Mouse (Mus musculus) neural tube, embryonic 12.5 days (tissue): Measurements from ENCODE around the gene Htra2. TPM values are rescaled to one million over a fixed set of nuclear protein-coding genes. Genes with fewer than 3 reads are reported as not detected.

Source experiments
- ATAC-seq: fragments of 200-750 bp; cut with Nextera tagmentation; 2 replicates; pipeline ENCODE4 v1.8.0; 2017; ENCODE audit warnings: low read depth, mild to moderate bottlenecking, moderate TSS enrichment, moderate library complexity; ENCODE audit not compliant: low FRiP score
- H3K27ac ChIP-seq: fragments of 300-500 bp; sonication (generic); 2 replicates; pipeline ENCODE4 v1.5.1; 2016
- H3K27me3 ChIP-seq: fragments of 300-500 bp; sonication (generic); replicated peaks from 2 replicates; pipeline ENCODE4 v1.6.1; 2016; ENCODE audit warnings: mild to moderate bottlenecking
- H3K36me3 ChIP-seq: fragments of 300-500 bp; sonication (generic); 2 replicates; pipeline ENCODE4 v1.6.1; 2016; ENCODE audit warnings: mild to moderate bottlenecking
- H3K4me1 ChIP-seq: fragments of 300-500 bp; sonication (generic); 2 replicates; pipeline ENCODE4 v1.6.1; 2016
- H3K4me2 ChIP-seq: fragments of 300-500 bp; sonication (generic); replicated peaks from 2 replicates; pipeline ENCODE4 v1.6.1; 2016; ENCODE audit warnings: mild to moderate bottlenecking
- H3K4me3 ChIP-seq: fragments of 300-500 bp; sonication (generic); 2 replicates; pipeline ENCODE4 v1.5.1; 2016
- H3K9ac ChIP-seq: fragments of 300-500 bp; sonication (generic); 2 replicates; pipeline ENCODE4 v1.6.1; 2016; ENCODE audit warnings: mild to moderate bottlenecking
- H3K9me3 ChIP-seq: fragments of 300-500 bp; sonication (generic); 2 replicates; pipeline ENCODE4 v1.6.1; 2016; ENCODE audit warnings: mild to moderate bottlenecking
- WGBS: fragments of 180-500 bp; shearing (Covaris S2); methylation state at CpG from one replicate; pipeline ENCODE4 v1.1.7; 2016; 5-methylcytosine and 5-hydroxymethylcytosine counted together
- polyA plus RNA-seq: library from polyadenylated mRNA; unstranded; fragments of >200 nt; fragmentation: Nextera tagmentation; extraction: Ambion mirVana; gene quantifications from 2 replicates; pipeline ENCODE4 v1.2.1, GENCODE M21; 2016

Htra2 gene
- polyA plus RNA-seq, 1 experiment from 2014 or later, result 70.6 TPM

- peak overlapping the region; percentile 33 for H3K4me3 ChIP-seq
- H3K9me3 ChIP-seq, result no peaks in the 10 kb centered on the region
- no peak overlapping the region for H3K27ac ChIP-seq
- peaks cover 98% of the 10 kb centered on the region for H3K27me3 ChIP-seq
- no peak for ATAC-seq
- no peaks in the 10 kb centered on the region for H3K36me3 ChIP-seq
- H3K4me1 ChIP-seq, result peaks cover 24% of the 10 kb centered on the region
- H3K4me2 ChIP-seq, result peak overlapping the region; percentile 49
- under 1% methylated on average over 81 of the region's 81 CpGs for WGBS
- H3K9ac ChIP-seq, result peak overlapping the region; percentile 50
Measured at GRCm38 (mm10) chr6:83068706-83069487, 13.8 kb upstream of the Htra2 start.

GRCm38 (mm10) chr6:83068221-83068620, 13.1 kb upstream of the Htra2 start:
- Histone ChIP-seq H3K9me3 (no peaks in the 10 kb centered on the region), H3K27ac (no peak overlapping the region), H3K9ac (peak overlapping the region; percentile 50), H3K27me3 (peaks cover 98% of the 10 kb centered on the region), H3K4me3 (peak overlapping the region; percentile 33), H3K36me3 (no peaks in the 10 kb centered on the region), H3K4me2 (peak overlapping the region; percentile 49), H3K4me1 (peaks cover 24% of the 10 kb centered on the region)
- no peak for ATAC-seq
- WGBS, result 4% methylated on average over 8 of the region's 8 CpGs

- Histone ChIP-seq H3K4me2 (no peak overlapping the region), H3K4me1 (peaks cover 21% of the 10 kb centered on the region), H3K27me3 (peaks cover 93% of the 10 kb centered on the region), H3K27ac (no peak overlapping the region), H3K4me3 (no peak overlapping the region), H3K36me3 (no peaks in the 10 kb centered on the region), H3K9me3 (no peaks in the 10 kb centered on the region), H3K9ac (no peak overlapping the region)
- 35% methylated on average over 6 of the region's 6 CpGs for WGBS
- ATAC-seq, result no peak
Measured at GRCm38 (mm10) chr6:83066441-83066840, 11.4 kb upstream of the Htra2 start.

GRCm38 (mm10) chr6:83065995-83066394, 10.9 kb upstream of the Htra2 start:
- Histone ChIP-seq H3K4me2 (no peak overlapping the region), H3K4me3 (no peak overlapping the region), H3K4me1 (peaks cover 16% of the 10 kb centered on the region), H3K36me3 (no peaks in the 10 kb centered on the region), H3K27me3 (peaks cover 88% of the 10 kb centered on the region), H3K27ac (no peak overlapping the region), H3K9ac (no peak overlapping the region), H3K9me3 (no peaks in the 10 kb centered on the region)
- 49% methylated on average over 8 of the region's 8 CpGs for WGBS
- ATAC-seq, result no peak

GRCm38 (mm10) chr6:83058725-83059124, 3.7 kb upstream of the Htra2 start:
- 84% methylated on average over 2 of the region's 2 CpGs for WGBS
- H3K4me1 ChIP-seq, result peaks cover 11% of the 10 kb centered on the region
- ATAC-seq, result no peak

GRCm38 (mm10) chr6:83057790-83058189, 2.7 kb upstream of the Htra2 start, which contains the start of gene Dqx1:
Dqx1 (plus strand) TSS chr6:83057844.
- H3K36me3 ChIP-seq, result peaks cover 18% of the 10 kb centered on the region
- H3K4me1 ChIP-seq, result peaks cover 18% of the 10 kb centered on the region
- H3K9ac ChIP-seq, result no peak within 1 kb of the TSS
- WGBS, result 44% methylated on average over 3 of the region's 3 CpGs
- H3K27ac ChIP-seq, result no peak within 1 kb of the TSS
- H3K27me3 ChIP-seq, result peaks cover 8% of the 10 kb centered on the region
- ATAC-seq, result no peak
- H3K9me3 ChIP-seq, result no peaks in the 10 kb centered on the region
- no peak within 1 kb of the TSS for H3K4me3 ChIP-seq
- H3K4me2 ChIP-seq, result no peak within 1 kb of the TSS

More at GRCm38 (mm10) chr6:83058725-83059124, 3.7 kb upstream of the Htra2 start:
- Histone ChIP-seq H3K9me3 (no peaks in the 10 kb centered on the region), H3K27me3 (peaks cover 18% of the 10 kb centered on the region), H3K4me3 (no peak overlapping the region), H3K9ac (no peak overlapping the region), H3K36me3 (peaks cover 18% of the 10 kb centered on the region), H3K4me2 (no peak overlapping the region), H3K27ac (no peak overlapping the region)

GRCm38 (mm10) chr6:83054074-83054851, 810 bp downstream of the Htra2 start, which contains the start of gene Aup1:
Aup1 (plus strand) TSS chr6:83054521.
- Histone ChIP-seq H3K36me3 (peaks cover 32% of the 10 kb centered on the region), H3K9ac (peak within 1 kb of the TSS; percentile 95), H3K27me3 (no peaks in the 10 kb centered on the region), H3K4me2 (peak within 1 kb of the TSS; percentile 93), H3K4me3 (peak within 1 kb of the TSS; percentile 95), H3K27ac (peak within 1 kb of the TSS; percentile 53; the same call in 1 of the 2 replicates), H3K9me3 (no peaks in the 10 kb centered on the region), H3K4me1 (peaks cover 22% of the 10 kb centered on the region)
- ATAC-seq, result peak; percentile 96
- WGBS, result under 1% methylated on average over 64 of the region's 64 CpGs

- peak; percentile 23 for ATAC-seq
- Histone ChIP-seq H3K36me3 (peaks cover 32% of the 10 kb centered on the region), H3K9ac (peak overlapping the region; percentile 95), H3K27ac (no peak overlapping the region), H3K9me3 (no peaks in the 10 kb centered on the region), H3K4me2 (peak overlapping the region; percentile 93), H3K4me3 (peak overlapping the region; percentile 95), H3K27me3 (no peaks in the 10 kb centered on the region), H3K4me1 (peaks cover 22% of the 10 kb centered on the region)
- 3% methylated on average over 26 of the region's 26 CpGs for WGBS
Measured at GRCm38 (mm10) chr6:83053136-83053960, 1.7 kb downstream of the Htra2 start.

GRCm38 (mm10) chr6:83049367-83049766, 5.7 kb downstream of the Htra2 start:
- H3K9me3 ChIP-seq, result no peaks in the 10 kb centered on the region
- no peak overlapping the region for H3K4me3 ChIP-seq
- peaks cover 11% of the 10 kb centered on the region for H3K4me1 ChIP-seq
- no peak for ATAC-seq
- 72% methylated on average over 10 of the region's 10 CpGs for WGBS
- H3K36me3 ChIP-seq, result peaks cover 14% of the 10 kb centered on the region
- H3K9ac ChIP-seq, result no peak overlapping the region
- no peak overlapping the region for H3K4me2 ChIP-seq
- no peaks in the 10 kb centered on the region for H3K27me3 ChIP-seq
- no peak overlapping the region for H3K27ac ChIP-seq

GRCm38 (mm10) chr6:83044742-83045141, 10.3 kb downstream of the Htra2 start:
- no peak overlapping the region for H3K9ac ChIP-seq
- H3K27ac ChIP-seq, result no peak overlapping the region
- WGBS, result 75% methylated on average over 9 of the region's 9 CpGs
- H3K4me1 ChIP-seq, result no peaks in the 10 kb centered on the region
- H3K27me3 ChIP-seq, result no peaks in the 10 kb centered on the region
- no peaks in the 10 kb centered on the region for H3K36me3 ChIP-seq
- ATAC-seq, result no peak
- H3K9me3 ChIP-seq, result no peaks in the 10 kb centered on the region
- no peak overlapping the region for H3K4me2 ChIP-seq
- no peak overlapping the region for H3K4me3 ChIP-seq

GRCm38 (mm10) chr6:83043993-83044392, 11.1 kb downstream of the Htra2 start:
- H3K9me3 ChIP-seq, result no peaks in the 10 kb centered on the region
- H3K4me2 ChIP-seq, result no peak overlapping the region
- no peaks in the 10 kb centered on the region for H3K27me3 ChIP-seq
- H3K9ac ChIP-seq, result no peak overlapping the region
- no peaks in the 10 kb centered on the region for H3K36me3 ChIP-seq
- ATAC-seq, result no peak
- no peak overlapping the region for H3K27ac ChIP-seq
- WGBS, result 89% methylated on average over 5 of the region's 5 CpGs
- H3K4me1 ChIP-seq, result no peaks in the 10 kb centered on the region
- no peak overlapping the region for H3K4me3 ChIP-seq
